Mouse (Mus musculus) induced T-regulatory cell, adult 2 months (primary cell): Measurements from ENCODE around the gene Smad9.
A peak's percentile ranks its signal among the peaks of the same experiment; 100 is the strongest.

Experiments
- DNase-seq: peaks from one replicate; pipeline ENCODE4 v3.0.0-alpha.2; 2012; ENCODE audit warnings: low read depth

Gene Smad9

GRCm38 (mm10) chr3:54757446-54757845 is 2.1 kb downstream of the Smad9 start:
- no peak for DNase-seq

- DNase-seq: no peak
These were observed 3.8 kb downstream of the Smad9 start for GRCm38 (mm10) chr3:54759211-54759610.

GRCm38 (mm10) chr3:54760321-54761115 is 5.1 kb downstream of the Smad9 start:
- no peak for DNase-seq

- DNase-seq: no peak
These were observed 5.9 kb downstream of the Smad9 start for GRCm38 (mm10) chr3:54761258-54761657.

- no peak for DNase-seq
These were observed 9.0 kb downstream of the Smad9 start for GRCm38 (mm10) chr3:54764418-54764817.

- peak; percentile 26 for DNase-seq
These were observed 10.1 kb downstream of the Smad9 start for GRCm38 (mm10) chr3:54765521-54765920.

- no peak for DNase-seq
These were observed 10.7 kb downstream of the Smad9 start for GRCm38 (mm10) chr3:54766034-54766433.

GRCm38 (mm10) chr3:54766811-54767210 is 11.4 kb downstream of the Smad9 start:
- no peak for DNase-seq

- DNase-seq: no peak
These were observed 13.2 kb downstream of the Smad9 start for GRCm38 (mm10) chr3:54768592-54768991.

- no peak for DNase-seq
These were observed 14.2 kb downstream of the Smad9 start for GRCm38 (mm10) chr3:54769349-54770275.

- DNase-seq: no peak
These were observed 18.2 kb downstream of the Smad9 start for GRCm38 (mm10) chr3:54773613-54774012.

- no peak for DNase-seq
These were observed 20.7 kb downstream of the Smad9 start for GRCm38 (mm10) chr3:54775989-54776631.

- DNase-seq: no peak
These were observed 35.2 kb downstream of the Smad9 start for GRCm38 (mm10) chr3:54790601-54791000.

GRCm38 (mm10) chr3:54791822-54792677 is 36.7 kb downstream of the Smad9 start:
- no peak for DNase-seq

- peak; percentile 38 for DNase-seq
These were observed 38.4 kb downstream of the Smad9 start for GRCm38 (mm10) chr3:54793762-54794161.

- peak; percentile 29 for DNase-seq
These were observed 40.0 kb downstream of the Smad9 start for GRCm38 (mm10) chr3:54795379-54795778.

GRCm38 (mm10) chr3:54795806-54796205 is 40.4 kb downstream of the Smad9 start:
- no peak for DNase-seq

GRCm38 (mm10) chr3:54797211-54797610 is 41.8 kb downstream of the Smad9 start:
- DNase-seq: peak; percentile 46

- no peak for DNase-seq
These were observed 48.3 kb downstream of the Smad9 start for GRCm38 (mm10) chr3:54803713-54804112.

- no peak for DNase-seq
These were observed 51.8 kb downstream of the Smad9 start for GRCm38 (mm10) chr3:54807061-54807661.

- DNase-seq: peak; percentile 97
These were observed 52.4 kb downstream of the Smad9 start, which contains the start of gene Rfxap for GRCm38 (mm10) chr3:54807666-54808217. Gene Rfxap, minus strand, starts transcription at chr3:54807791.
